Mouse (Mus musculus): ENCODE measurements around the gene Ndc80. TPM values are rescaled to one million over a fixed set of nuclear protein-coding genes. Genes with fewer than 3 reads are reported as not detected.

The Ndc80 gene
- polyA plus RNA-seq, 1 experiment from 2014 or later, result 42.9 TPM

DNA sequence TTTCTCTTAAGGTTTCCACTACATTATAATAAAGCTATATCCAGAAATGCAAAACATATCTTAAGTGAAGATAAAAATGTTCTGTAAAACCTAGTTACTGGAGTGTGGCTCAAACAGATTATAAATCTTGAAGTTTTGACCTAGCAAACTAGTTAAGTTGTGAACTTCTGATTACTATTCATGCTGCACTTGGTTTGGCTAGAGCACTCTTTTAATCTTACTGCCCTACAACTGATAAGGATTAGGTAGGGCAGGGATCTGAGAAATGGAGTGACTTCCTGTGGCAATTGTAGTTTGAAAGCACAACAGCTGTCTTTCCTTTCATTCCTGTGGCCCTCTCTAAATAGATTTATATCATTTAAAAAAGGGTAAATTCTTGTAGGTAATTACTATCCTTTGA lies 1.4 kb upstream of the Ndc80 start:
- peaks cover 4% of the 10 kb centered on the region; the same call in 1 of the 2 replicates for H3K4me1 ChIP-seq (ENCODE audit: control insufficient read depth, insufficient read depth, low read length)
- H3K4me3 ChIP-seq (ENCODE audit: low read depth, low read length), result no peak overlapping the region
- H3K36me3 ChIP-seq (ENCODE audit: control insufficient read depth, insufficient read depth, low read length), result peaks cover 2% of the 10 kb centered on the region; the same call in 1 of the 2 replicates
- no peak overlapping the region for H3K27ac ChIP-seq (ENCODE audit: low read length)
- no peak overlapping the region for H3K9ac ChIP-seq (replicated peaks; ENCODE audit: low read depth, low read length)
- no peak overlapping the region for H3K4me2 ChIP-seq (replicated peaks; ENCODE audit: low read depth, low read length)
- H3K9me3 ChIP-seq (ENCODE audit: control insufficient read depth, low read depth, low read length), result no peaks in the 10 kb centered on the region
- H3K27me3 ChIP-seq (ENCODE audit: control insufficient read depth, insufficient read depth, low read length), result no peaks in the 10 kb centered on the region
- ATAC-seq (ENCODE audit: insufficient number of reproducible peaks, insufficient read depth, low FRiP score, low read depth), result no peak

DNA sequence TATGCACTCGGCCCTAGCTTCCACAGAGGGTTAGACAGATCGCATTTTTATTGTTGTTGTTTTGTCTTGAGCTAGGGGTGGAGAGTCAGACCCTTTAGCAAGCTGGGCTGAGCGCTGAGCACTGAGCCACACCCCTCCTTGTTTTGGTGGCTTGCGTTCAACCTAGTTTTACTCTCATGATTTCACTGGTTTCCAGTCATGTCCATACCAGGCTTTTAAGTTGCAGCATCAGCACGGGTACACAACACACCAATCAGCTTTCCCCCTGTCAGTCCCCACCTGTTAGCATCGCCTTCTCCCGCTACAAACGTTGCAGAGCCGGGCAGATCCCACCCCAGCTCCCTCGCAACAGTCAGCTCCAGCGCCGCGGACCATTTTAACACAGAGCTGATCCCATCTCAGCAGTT lies 352 bp downstream of the Ndc80 start:
- WGBS, result under 1% methylated on average over 13 of the region's 13 CpGs

DNA sequence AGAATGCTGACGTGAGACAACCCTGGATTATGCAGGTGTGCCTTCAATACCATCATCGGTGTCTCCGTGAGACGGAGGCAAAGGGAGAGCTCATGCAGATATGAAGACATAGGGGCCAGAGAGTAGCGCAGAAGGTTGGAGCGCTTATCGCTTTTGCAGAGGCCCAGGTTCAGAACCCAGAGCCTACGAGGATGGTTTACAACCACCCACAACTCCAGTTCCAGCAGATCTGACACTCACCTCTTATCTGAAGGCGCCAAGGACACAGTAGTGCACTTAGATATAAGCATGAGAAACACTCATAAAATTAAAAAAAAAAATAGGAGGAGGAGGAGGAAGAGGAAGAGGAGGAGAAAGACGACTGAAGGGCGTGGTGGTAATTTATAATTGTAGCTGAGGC lies 16.4 kb downstream of the Ndc80 start:
- Histone ChIP-seq H3K27ac (ENCODE audit: low read length) (no peak overlapping the region), H3K9me3 (ENCODE audit: control insufficient read depth, low read depth, low read length) (no peaks in the 10 kb centered on the region), H3K4me1 (ENCODE audit: control insufficient read depth, insufficient read depth, low read length) (no peaks in the 10 kb centered on the region), H3K27me3 (ENCODE audit: control insufficient read depth, insufficient read depth, low read length) (no peaks in the 10 kb centered on the region), H3K9ac (replicated peaks; ENCODE audit: low read depth, low read length) (no peak overlapping the region), H3K36me3 (ENCODE audit: control insufficient read depth, insufficient read depth, low read length) (peaks cover 54% of the 10 kb centered on the region), H3K4me3 (ENCODE audit: low read depth, low read length) (no peak overlapping the region), H3K4me2 (replicated peaks; ENCODE audit: low read depth, low read length) (no peak overlapping the region)
- no peak for ATAC-seq (ENCODE audit: insufficient number of reproducible peaks, insufficient read depth, low FRiP score, low read depth)
- WGBS, result 93% methylated on average over 11 of the region's 11 CpGs

More for the DNA sequence above, 352 bp downstream of the Ndc80 start:
- Histone ChIP-seq H3K4me2 (replicated peaks; ENCODE audit: low read depth, low read length) (peak overlapping the region; percentile 55), H3K4me3 (ENCODE audit: low read depth, low read length) (peak overlapping the region; percentile 81), H3K4me1 (ENCODE audit: control insufficient read depth, insufficient read depth, low read length) (peaks cover 4% of the 10 kb centered on the region; the same call in 1 of the 2 replicates), H3K27me3 (ENCODE audit: control insufficient read depth, insufficient read depth, low read length) (no peaks in the 10 kb centered on the region), H3K27ac (ENCODE audit: low read length) (peak overlapping the region; percentile 98; the same call in 1 of the 2 replicates), H3K9ac (replicated peaks; ENCODE audit: low read depth, low read length) (peak overlapping the region; percentile 57), H3K9me3 (ENCODE audit: control insufficient read depth, low read depth, low read length) (no peaks in the 10 kb centered on the region), H3K36me3 (ENCODE audit: control insufficient read depth, insufficient read depth, low read length) (peaks cover 5% of the 10 kb centered on the region; the same call in 1 of the 2 replicates)
- peak; percentile 43; the same call in 1 of the 2 replicates for ATAC-seq (ENCODE audit: insufficient number of reproducible peaks, insufficient read depth, low FRiP score, low read depth)

DNA sequence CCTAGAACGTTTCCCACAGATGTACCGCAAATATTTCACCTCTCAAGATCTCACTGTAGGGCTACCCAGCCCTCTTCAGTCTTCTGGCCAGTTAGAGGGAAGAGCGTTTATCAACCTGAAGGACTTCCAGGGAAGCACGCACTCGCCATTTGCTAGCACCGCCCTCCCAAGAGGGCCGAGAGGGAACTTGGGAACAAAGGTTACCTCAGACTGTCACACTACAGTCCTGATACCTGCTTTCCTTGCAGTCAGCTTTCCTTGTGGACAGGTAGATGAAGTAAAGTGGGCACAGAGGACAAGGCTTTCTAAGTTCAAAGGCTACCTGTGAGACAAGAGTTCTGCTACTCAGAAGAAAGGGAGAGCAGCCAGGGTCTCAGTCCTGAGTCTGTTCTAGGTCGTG lies 19.8 kb downstream of the Ndc80 start:
- Histone ChIP-seq H3K4me2 (replicated peaks; ENCODE audit: low read depth, low read length) (no peak overlapping the region), H3K27ac (ENCODE audit: low read length) (no peak overlapping the region), H3K9ac (replicated peaks; ENCODE audit: low read depth, low read length) (no peak overlapping the region), H3K4me3 (ENCODE audit: low read depth, low read length) (no peak overlapping the region), H3K36me3 (ENCODE audit: control insufficient read depth, insufficient read depth, low read length) (peaks cover 51% of the 10 kb centered on the region), H3K27me3 (ENCODE audit: control insufficient read depth, insufficient read depth, low read length) (no peaks in the 10 kb centered on the region), H3K9me3 (ENCODE audit: control insufficient read depth, low read depth, low read length) (no peaks in the 10 kb centered on the region), H3K4me1 (ENCODE audit: control insufficient read depth, insufficient read depth, low read length) (no peaks in the 10 kb centered on the region)
- no peak for ATAC-seq (ENCODE audit: insufficient number of reproducible peaks, insufficient read depth, low FRiP score, low read depth)
- 90% methylated on average over 8 of the region's 8 CpGs for WGBS

DNA sequence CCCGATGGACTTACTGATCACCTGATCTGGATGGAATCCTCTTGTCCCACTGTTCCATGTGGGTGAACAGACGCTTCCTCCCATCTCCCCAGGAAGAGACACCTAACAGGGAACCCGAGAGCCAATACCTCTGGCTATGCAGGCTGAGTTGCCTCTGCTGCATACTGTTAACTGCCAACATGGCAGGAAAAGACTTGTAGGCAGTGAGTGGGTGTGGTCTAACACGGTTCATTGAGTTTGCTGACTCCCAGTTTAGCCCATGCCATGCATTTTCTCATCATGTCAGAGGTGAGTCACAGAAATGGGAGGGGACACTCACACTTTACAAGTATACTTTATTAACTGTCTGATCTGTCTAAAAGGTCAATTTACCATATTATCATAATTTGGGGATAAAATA lies 30.9 kb downstream of the Ndc80 start:
- H3K9me3 ChIP-seq (ENCODE audit: control insufficient read depth, low read depth, low read length), result no peaks in the 10 kb centered on the region
- 88% methylated on average over 4 of the region's 4 CpGs for WGBS
- H3K9ac ChIP-seq (replicated peaks; ENCODE audit: low read depth, low read length), result no peak overlapping the region
- no peaks in the 10 kb centered on the region for H3K4me1 ChIP-seq (ENCODE audit: control insufficient read depth, insufficient read depth, low read length)
- H3K36me3 ChIP-seq (ENCODE audit: control insufficient read depth, insufficient read depth, low read length), result peaks cover 37% of the 10 kb centered on the region
- H3K4me3 ChIP-seq (ENCODE audit: low read depth, low read length), result no peak overlapping the region
- no peak overlapping the region for H3K4me2 ChIP-seq (replicated peaks; ENCODE audit: low read depth, low read length)
- no peak for ATAC-seq (ENCODE audit: insufficient number of reproducible peaks, insufficient read depth, low FRiP score, low read depth)
- no peaks in the 10 kb centered on the region for H3K27me3 ChIP-seq (ENCODE audit: control insufficient read depth, insufficient read depth, low read length)
- H3K27ac ChIP-seq (ENCODE audit: low read length), result no peak overlapping the region

DNA sequence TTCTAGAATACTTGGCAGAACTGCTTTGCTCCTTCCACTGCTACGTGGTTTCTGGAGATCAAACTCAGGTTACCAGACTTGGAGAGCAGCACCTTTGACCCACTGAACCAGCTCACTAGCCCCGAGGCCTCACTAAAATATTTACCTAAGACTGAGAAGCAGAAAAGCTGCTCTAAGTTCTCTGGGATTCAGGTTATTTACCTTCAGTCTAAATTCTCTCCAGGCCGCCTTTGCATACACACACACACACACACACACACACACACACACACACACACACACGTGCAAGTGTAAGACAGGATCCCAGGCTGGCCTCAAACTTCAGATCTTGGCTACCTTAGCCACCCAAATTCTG lies 35.3 kb downstream of the Ndc80 start:
- WGBS, result 33% methylated on average over 4 of the region's 4 CpGs
- H3K36me3 ChIP-seq (ENCODE audit: control insufficient read depth, insufficient read depth, low read length), result peaks cover 9% of the 10 kb centered on the region
- no peak overlapping the region for H3K4me2 ChIP-seq (replicated peaks; ENCODE audit: low read depth, low read length)
- H3K4me3 ChIP-seq (ENCODE audit: low read depth, low read length), result no peak overlapping the region
- no peaks in the 10 kb centered on the region for H3K9me3 ChIP-seq (ENCODE audit: control insufficient read depth, low read depth, low read length)
- H3K27me3 ChIP-seq (ENCODE audit: control insufficient read depth, insufficient read depth, low read length), result no peaks in the 10 kb centered on the region
- H3K4me1 ChIP-seq (ENCODE audit: control insufficient read depth, insufficient read depth, low read length), result peaks cover 3% of the 10 kb centered on the region; the same call in 1 of the 2 replicates
- H3K27ac ChIP-seq (ENCODE audit: low read length), result no peak overlapping the region
- ATAC-seq (ENCODE audit: insufficient number of reproducible peaks, insufficient read depth, low FRiP score, low read depth), result peak; percentile 46; the same call in 1 of the 2 replicates
- H3K9ac ChIP-seq (replicated peaks; ENCODE audit: low read depth, low read length), result no peak overlapping the region

DNA sequence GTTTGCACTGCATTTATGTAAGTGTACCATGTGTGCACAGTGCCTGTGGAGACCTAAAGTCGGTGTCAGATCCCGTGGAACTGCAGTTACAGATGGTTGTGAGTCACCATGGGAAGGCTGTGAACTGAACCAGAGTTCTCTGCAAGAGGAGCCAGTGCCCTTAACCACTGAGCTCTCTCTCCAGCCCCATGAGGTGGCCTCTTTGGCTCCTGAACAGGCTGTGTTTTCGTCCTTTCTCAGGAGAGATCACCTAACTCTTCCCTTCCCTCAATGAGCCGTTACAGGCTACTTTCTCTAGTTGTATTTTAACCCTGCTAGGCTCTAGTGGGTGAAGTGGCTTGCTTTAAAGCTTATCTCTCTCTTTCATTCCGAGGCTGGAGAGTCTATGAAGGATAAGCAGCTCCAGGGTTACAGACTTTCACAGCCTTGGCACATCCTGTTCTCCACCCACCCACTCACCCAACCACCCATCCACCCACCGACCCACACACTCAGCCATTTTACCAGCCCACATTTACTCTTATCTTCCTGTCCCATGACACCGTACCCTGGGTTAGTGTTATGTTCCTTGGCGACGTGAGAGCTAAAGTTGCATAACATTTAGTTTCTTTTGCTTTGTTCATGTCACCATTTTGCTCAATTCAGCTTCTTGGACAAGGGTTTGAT lies 35.9 kb downstream of the Ndc80 start:
- Histone ChIP-seq H3K27me3 (ENCODE audit: control insufficient read depth, insufficient read depth, low read length) (no peaks in the 10 kb centered on the region), H3K27ac (ENCODE audit: low read length) (no peak overlapping the region), H3K9me3 (ENCODE audit: control insufficient read depth, low read depth, low read length) (no peaks in the 10 kb centered on the region), H3K36me3 (ENCODE audit: control insufficient read depth, insufficient read depth, low read length) (peaks cover 8% of the 10 kb centered on the region), H3K4me2 (replicated peaks; ENCODE audit: low read depth, low read length) (no peak overlapping the region), H3K4me1 (ENCODE audit: control insufficient read depth, insufficient read depth, low read length) (peaks cover 8% of the 10 kb centered on the region; the same call in 1 of the 2 replicates), H3K4me3 (ENCODE audit: low read depth, low read length) (no peak overlapping the region), H3K9ac (replicated peaks; ENCODE audit: low read depth, low read length) (no peak overlapping the region)
- 0 out of 2 replicates have a peak, but pooled peaks have one; percentile 33 for ATAC-seq (ENCODE audit: insufficient number of reproducible peaks, insufficient read depth, low FRiP score, low read depth)
- WGBS, result 61% methylated on average over 9 of the region's 9 CpGs

DNA sequence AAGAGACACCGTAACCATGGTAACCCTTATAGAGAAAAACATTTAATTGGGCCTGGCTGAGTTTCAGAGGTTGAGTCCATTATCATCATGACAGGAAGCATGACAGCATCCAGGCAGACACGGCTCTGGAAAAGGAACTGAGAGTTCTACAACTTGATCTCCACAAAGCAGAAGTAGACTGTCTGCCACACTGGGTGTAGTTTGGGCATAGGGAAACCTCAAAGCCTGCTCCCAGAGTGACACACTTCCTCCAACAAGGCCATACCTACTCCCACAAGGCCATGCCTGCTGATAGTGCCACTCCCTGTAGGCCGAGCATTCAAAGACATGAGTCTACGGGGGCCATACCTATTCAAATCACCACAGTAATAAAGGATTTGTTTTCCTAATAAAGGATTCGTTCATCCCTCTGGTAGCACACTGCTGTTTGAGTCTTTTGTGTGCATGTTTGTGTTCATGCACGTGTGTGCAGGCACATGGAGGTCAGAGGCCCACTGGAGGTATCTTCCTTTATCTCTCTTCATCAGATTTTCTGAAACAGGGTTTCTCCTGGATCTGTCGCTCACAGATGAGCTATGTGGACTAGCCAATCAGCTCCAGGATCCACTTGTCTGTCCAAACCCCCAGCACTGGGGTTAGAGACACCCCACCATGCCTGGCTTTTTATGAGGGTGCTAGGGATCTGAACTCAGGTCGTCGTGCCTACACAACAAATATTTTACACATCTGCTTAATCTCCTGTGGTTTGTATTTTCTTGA lies 36.8 kb downstream of the Ndc80 start:
- Histone ChIP-seq H3K9me3 (ENCODE audit: control insufficient read depth, low read depth, low read length) (no peaks in the 10 kb centered on the region), H3K36me3 (ENCODE audit: control insufficient read depth, insufficient read depth, low read length) (peaks cover 3% of the 10 kb centered on the region; the same call in 1 of the 2 replicates), H3K4me1 (ENCODE audit: control insufficient read depth, insufficient read depth, low read length) (peaks cover 8% of the 10 kb centered on the region; the same call in 1 of the 2 replicates), H3K9ac (replicated peaks; ENCODE audit: low read depth, low read length) (no peak overlapping the region), H3K27me3 (ENCODE audit: control insufficient read depth, insufficient read depth, low read length) (no peaks in the 10 kb centered on the region), H3K4me3 (ENCODE audit: low read depth, low read length) (no peak overlapping the region), H3K27ac (ENCODE audit: low read length) (no peak overlapping the region), H3K4me2 (replicated peaks; ENCODE audit: low read depth, low read length) (no peak overlapping the region)
- ATAC-seq (ENCODE audit: insufficient number of reproducible peaks, insufficient read depth, low FRiP score, low read depth), result no peak
- WGBS, result 79% methylated on average over 9 of the region's 9 CpGs
